In the genomic region with DNA sequence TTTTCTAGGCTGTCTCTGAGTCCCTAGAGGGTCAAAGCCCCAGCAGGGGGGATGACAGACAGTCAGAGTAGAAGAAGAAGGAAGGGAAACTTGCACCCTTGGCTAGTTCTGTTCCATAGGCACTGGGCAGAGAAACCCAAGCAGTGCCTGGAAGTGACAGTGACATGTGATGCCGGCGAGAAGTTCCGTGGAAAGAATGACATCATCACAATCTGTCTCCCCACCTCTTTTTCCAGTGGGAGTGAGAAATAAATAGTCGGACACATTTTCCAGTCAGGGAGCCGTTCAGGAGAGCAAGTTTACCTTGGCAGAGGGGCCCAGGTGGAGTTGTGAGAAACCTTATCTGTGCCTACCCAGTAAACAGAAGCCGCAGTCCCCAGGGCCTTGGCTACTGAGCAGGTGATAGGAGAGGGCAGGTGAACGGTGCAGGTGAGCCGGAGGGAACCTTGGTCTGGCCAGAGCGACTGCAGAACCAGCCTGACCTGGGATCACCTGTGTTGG, we compare ENCODE assay signal across 15 mouse cellular contexts. TPM values are rescaled to one million over a fixed set of nuclear protein-coding genes. Genes with fewer than 3 reads are reported as not detected.
DNase-seq lines count a peak whose midpoint lies in the region; ATAC-seq and TF ChIP-seq lines count a peak whose summit lies in the region.
"Had no signal": no experiment of that assay in that cellular context is flagged by ENCODE, and none has a peak within 500 bp of the region (broad histone marks: within the 10 kb centered on the region; RNA-seq: fewer than 3 reads in every experiment).

No protein-coding gene starts in this region.

- no peak overlapping the region for H3K27ac ChIP-seq in heart, embryonic 15.5 days
- H3K27ac ChIP-seq in macrophage: peak overlapping the region; percentile 27
- H3K27ac ChIP-seq: embryonic facial prominence, embryonic 13.5 days; hindbrain, embryonic 15.5 days; liver, embryonic 14.5 days had no signal

- H3K36me3 ChIP-seq in heart, embryonic 15.5 days: no peaks in the 10 kb centered on the region
- no peaks in the 10 kb centered on the region for H3K36me3 ChIP-seq in macrophage (ENCODE audit: inconsistent target)
- H3K36me3 ChIP-seq: embryonic facial prominence, embryonic 13.5 days; G1E; hindbrain, embryonic 15.5 days had no signal

- no peak for TF ChIP-seq POLR2A in lung, adult 2 months (IDR thresholded peaks at IDR 0.05; ENCODE audit: borderline replicate concordance, extremely low read depth, low read depth, low read length)

- H3K4me3 ChIP-seq in lung, adult 2 months (replicated peaks; ENCODE audit: extremely low read depth, low read depth, low read length): no peak overlapping the region
- no peak overlapping the region for H3K4me3 ChIP-seq in heart, embryonic 15.5 days
- H3K4me3 ChIP-seq in macrophage (ENCODE audit: inconsistent target): no peak overlapping the region
- H3K4me3 ChIP-seq: embryonic facial prominence, embryonic 13.5 days; hindbrain, embryonic 15.5 days had no signal

- WGBS in lung, adult 2 months: 37% methylated on average over 9 of the region's 9 CpGs
- 36% methylated on average over 9 of the region's 9 CpGs for WGBS in heart, embryonic 15.5 days
- 73% methylated on average over 9 of the region's 9 CpGs for WGBS in macrophage (ENCODE audit: missing documents)

- H3K9me3 ChIP-seq in heart, embryonic 15.5 days (replicated peaks): no peaks in the 10 kb centered on the region
- H3K9me3 ChIP-seq: embryonic facial prominence, embryonic 13.5 days; hindbrain, embryonic 15.5 days had no signal

- no peaks in the 10 kb centered on the region for H3K27me3 ChIP-seq in heart, embryonic 15.5 days
- H3K27me3 ChIP-seq: embryonic facial prominence, embryonic 13.5 days; hindbrain, embryonic 15.5 days had no signal

- ATAC-seq in heart, embryonic 15.5 days (replicated peaks; ENCODE audit: insufficient number of reproducible peaks, insufficient read depth, low FRiP score, low read depth): 0 out of 2 replicates have a peak, but pooled peaks have one; percentile 37

- no peak for TF ChIP-seq CTCF in lung, adult 2 months (IDR thresholded peaks at IDR 0.05; ENCODE audit: insufficient read depth, low read length)

- no peaks in the 10 kb centered on the region for H3K79me2 ChIP-seq in macrophage (ENCODE audit: inconsistent target)

- no peak overlapping the region for H3K9ac ChIP-seq in heart, embryonic 15.5 days
- H3K9ac ChIP-seq: embryonic facial prominence, embryonic 13.5 days; hindbrain, embryonic 15.5 days; liver, embryonic 14.5 days had no signal

- H3K4me2 ChIP-seq in heart, embryonic 15.5 days: no peak overlapping the region
- H3K4me2 ChIP-seq: embryonic facial prominence, embryonic 13.5 days; hindbrain, embryonic 15.5 days had no signal

- H3K4me1 ChIP-seq in lung, adult 2 months (ENCODE audit: control insufficient read depth, insufficient read depth, low read length): no peaks in the 10 kb centered on the region
- peaks cover 20% of the 10 kb centered on the region for H3K4me1 ChIP-seq in heart, embryonic 15.5 days (replicated peaks)
- H3K4me1 ChIP-seq: hindbrain, embryonic 15.5 days had no signal

- peak; percentile 12 for DNase-seq in lung, adult 2 months
- no peak for DNase-seq in lung, postnatal 36 days
- peak; percentile 45 for DNase-seq in brain, adult 2 months (ENCODE audit: low read depth, low spot score)
- no peak for DNase-seq in left cerebral cortex, adult 11 months (ENCODE audit: low spot score)
- no peak for DNase-seq in thymus, postnatal 4 days
- DNase-seq in yolk sac, embryonic 10.5 days (ENCODE audit: low spot score): no peak
- DNase-seq: adrenal gland, adult 2 months; cerebellum, adult 11 months; thymus, postnatal 36 days had no signal

RNA-seq across cellular contexts. Expression of a gene that starts 14.1 kb away (rescaled TPM):
- 151 and 253 TPM in 2 replicates for polyA plus RNA-seq in lung, adult 2 months (2012; rRNA removed)
- polyA plus RNA-seq in heart, embryonic 15.5 days (2015; fragmentation: Nextera tagmentation; extraction: Ambion mirVana): 23.2 and 29.0 TPM in 2 replicates
- total RNA-seq in macrophage (2018; cell fraction: chromatin; rRNA removed): 10 to 100 TPM in 1 of 26 experiments, 1 to 10 TPM in 25; 1.2 to 13.3 (median 3.1) TPM
- total RNA-seq in macrophage (2018; cell fraction: cytosol; rRNA removed): 10 to 100 TPM; 12.3 to 39.9 (median 24.0) TPM
- total RNA-seq in macrophage (2018; cell fraction: nucleus; rRNA removed): 10 to 100 TPM in 18 of 26 experiments, 1 to 10 TPM in 8; 5.6 to 31.9 (median 11.8) TPM
- polyA plus RNA-seq in macrophage (2018): 28.0 to 32.2 TPM (median 30.6 TPM) in 3 replicates

Comparison
In these comparisons a context has a peak if more than half of its experiments do, and no peak if none do; other contexts are left out.
1. DNase-seq: peak in lung, adult 2 months (single experiment) and brain, adult 2 months (single experiment); none in lung, postnatal 36 days (single experiment), left cerebral cortex, adult 11 months (single experiment), thymus, postnatal 4 days (single experiment) and yolk sac, embryonic 10.5 days (single experiment).